Mouse (Mus musculus) layer of hippocampus, adult 18-20 months (tissue): ENCODE data around the gene Gadd45g. TPM values are rescaled to one million over a fixed set of nuclear protein-coding genes. Genes with fewer than 3 reads are reported as not detected.

Source experiments
- DNase-seq, 2 experiments: peaks; one replicate each; pipeline ENCODE4 v3.0.0; 2022; ENCODE audit warnings: low spot score in 2 of 2
- long read RNA-seq: library from polyadenylated mRNA; stranded (forward); transcript quantifications from one replicate; pipeline ENCODE4 v2.0.0, GENCODE M21; 2021
- total RNA-seq, 2 experiments: library from RNA; stranded (reverse); gene quantifications; 2 replicates each; pipeline ENCODE4 v1.2.3; 2021

Gadd45g gene
- total RNA-seq: 10 to 100 TPM; 21.9 to 22.9 TPM
- long read RNA-seq, transcript Gadd45g-201 (4 exons, 1,071 nt): major isoform, 35 of 45 reads
- long read RNA-seq, partial matches to known transcripts: 2 of 45 reads
- long read RNA-seq, other reads (novel, unspliced or antisense): 8 of 45 reads

GRCm38 (mm10) chr13:51846301-51846867 is at the start of gene Gadd45g:
Gene Gadd45g, plus strand, starts transcription at chr13:51846678.
- peak; percentile 95 to 97 for DNase-seq

GRCm38 (mm10) chr13:51797899-51798746 is 48.4 kb upstream of the Gadd45g start:
- DNase-seq: no peak

GRCm38 (mm10) chr13:51799735-51800522 is 46.5 kb upstream of the Gadd45g start:
- DNase-seq: no peak

GRCm38 (mm10) chr13:51800921-51801320 is 45.6 kb upstream of the Gadd45g start:
- DNase-seq: peak in 1 of 2 experiments; percentile 59

- DNase-seq: peak; percentile 66 to 91
These were observed 40.8 kb upstream of the Gadd45g start for GRCm38 (mm10) chr13:51805634-51806033.

- peak in 1 of 2 experiments; percentile 38 for DNase-seq
These were observed 40.3 kb upstream of the Gadd45g start for GRCm38 (mm10) chr13:51806220-51806619.

- DNase-seq: no peak
These were observed 38.3 kb upstream of the Gadd45g start for GRCm38 (mm10) chr13:51808141-51808540.

- no peak for DNase-seq
These were observed 32.6 kb upstream of the Gadd45g start for GRCm38 (mm10) chr13:51813621-51814615.

- DNase-seq: no peak
These were observed 31.8 kb upstream of the Gadd45g start for GRCm38 (mm10) chr13:51814646-51815045.

- DNase-seq: no peak
These were observed 30.5 kb upstream of the Gadd45g start for GRCm38 (mm10) chr13:51815865-51816504.

- peak in 1 of 2 experiments; percentile 31 for DNase-seq
These were observed 29.9 kb upstream of the Gadd45g start for GRCm38 (mm10) chr13:51816559-51817041.

GRCm38 (mm10) chr13:51818170-51818943 is 28.1 kb upstream of the Gadd45g start:
- DNase-seq: no peak

GRCm38 (mm10) chr13:51818944-51819326 is 27.5 kb upstream of the Gadd45g start:
- no peak for DNase-seq

GRCm38 (mm10) chr13:51819351-51819750 is 27.1 kb upstream of the Gadd45g start:
- DNase-seq: no peak

GRCm38 (mm10) chr13:51821988-51822387 is 24.5 kb upstream of the Gadd45g start:
- DNase-seq: no peak

- no peak for DNase-seq
These were observed 22.5 kb upstream of the Gadd45g start for GRCm38 (mm10) chr13:51823822-51824495.

- DNase-seq: peak in 1 of 2 experiments; percentile 54
These were observed 15.6 kb upstream of the Gadd45g start for GRCm38 (mm10) chr13:51830744-51831450.

GRCm38 (mm10) chr13:51832491-51832890 is 14.0 kb upstream of the Gadd45g start:
- no peak for DNase-seq
